Mouse (Mus musculus) heart, embryonic 12.5 days (tissue): Measurements from ENCODE around the gene C8g. TPM values are rescaled to one million over a fixed set of nuclear protein-coding genes. Genes with fewer than 3 reads are reported as not detected.
A peak's percentile ranks its signal among the peaks of the same experiment; 100 is the strongest.

Source experiments
- ATAC-seq: fragments of 200-750 bp; cut with Nextera tagmentation; 2 replicates; pipeline ENCODE4 v1.8.0; 2017; ENCODE audit warnings: moderate TSS enrichment, moderate library complexity; ENCODE audit not compliant: insufficient number of reproducible peaks, low FRiP score
- H3K27ac ChIP-seq: fragments of 300-500 bp; sonication (generic); 2 replicates; pipeline ENCODE4 v1.5.1; 2016; ENCODE audit warnings: mild to moderate bottlenecking, moderate library complexity; ENCODE audit not compliant: poor library complexity, severe bottlenecking
- H3K27me3 ChIP-seq: fragments of 300-500 bp; sonication (generic); replicated peaks from 2 replicates; pipeline ENCODE4 v1.6.1; 2016; ENCODE audit warnings: mild to moderate bottlenecking, moderate library complexity
- H3K36me3 ChIP-seq: fragments of 300-500 bp; sonication (generic); 2 replicates; pipeline ENCODE4 v1.6.1; 2016; ENCODE audit warnings: mild to moderate bottlenecking, moderate library complexity
- H3K4me1 ChIP-seq: fragments of 300-500 bp; sonication (generic); replicated peaks from 2 replicates; pipeline ENCODE4 v1.6.1; 2016; ENCODE audit warnings: mild to moderate bottlenecking
- H3K4me2 ChIP-seq: fragments of 300-500 bp; sonication (generic); 2 replicates; pipeline ENCODE4 v1.6.1; 2016; ENCODE audit warnings: mild to moderate bottlenecking, moderate library complexity
- H3K4me3 ChIP-seq: fragments of 300-500 bp; sonication (generic); 2 replicates; pipeline ENCODE4 v1.5.1; 2016; ENCODE audit warnings: mild to moderate bottlenecking
- H3K9ac ChIP-seq: fragments of 300-500 bp; sonication (generic); 2 replicates; pipeline ENCODE4 v1.6.1; 2016; ENCODE audit warnings: mild to moderate bottlenecking, moderate library complexity
- H3K9me3 ChIP-seq: fragments of 300-500 bp; sonication (generic); replicated peaks from 2 replicates; pipeline ENCODE4 v1.6.1; 2016; ENCODE audit warnings: mild to moderate bottlenecking, moderate library complexity
- WGBS: fragments of 180-500 bp; shearing (Covaris S2); methylation state at CpG from one replicate; pipeline ENCODE4 v1.1.7; 2016; 5-methylcytosine and 5-hydroxymethylcytosine counted together
- polyA plus RNA-seq: library from polyadenylated mRNA; unstranded; fragments of >200 nt; fragmentation: Nextera tagmentation; extraction: Ambion mirVana; gene quantifications from 2 replicates; pipeline ENCODE4 v1.2.1, GENCODE M21; 2016

The C8g gene
- polyA plus RNA-seq, 1 experiment from 2014 or later = 2.4 TPM

DNA sequence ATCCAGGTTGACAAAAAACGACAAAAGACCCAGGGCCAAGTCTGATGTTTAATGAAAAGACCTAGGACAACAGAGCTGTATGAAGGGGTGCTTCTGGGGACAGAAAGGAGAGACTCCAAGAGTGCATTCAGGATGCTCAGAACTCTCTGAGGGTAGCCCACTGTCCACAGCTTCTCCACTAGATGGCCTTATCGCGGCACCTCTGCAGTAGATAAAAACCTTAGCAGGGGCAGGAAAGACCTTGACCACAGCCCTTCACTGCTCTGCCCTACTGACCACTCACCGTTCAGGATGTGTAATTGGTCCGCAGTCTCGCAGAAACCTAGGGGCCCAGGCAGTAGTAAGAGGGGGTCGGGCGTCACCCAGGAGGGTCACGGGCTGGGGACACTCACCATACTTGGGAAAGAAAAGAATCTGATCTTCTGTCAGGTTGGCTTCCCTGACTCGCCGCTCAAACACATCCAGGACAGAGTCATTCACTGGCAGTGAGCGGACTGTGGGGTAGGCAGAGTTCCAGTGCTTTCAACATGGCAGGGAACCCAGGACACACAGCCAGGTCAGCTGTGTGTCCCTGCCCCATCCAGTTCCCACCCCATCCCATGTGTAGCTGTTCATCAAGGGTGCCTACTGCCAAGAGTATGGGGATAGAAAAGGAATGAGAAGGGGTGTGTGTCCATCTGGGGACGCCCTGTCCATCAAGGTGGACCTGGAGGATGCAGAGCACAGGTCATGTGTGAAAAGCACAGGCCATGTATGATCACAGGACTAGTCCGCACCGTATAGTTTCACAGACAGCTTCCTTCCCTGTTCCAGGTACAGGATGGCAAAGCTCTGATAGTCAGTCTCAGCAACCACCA lies 2.7 kb downstream of the C8g start:
- 62% methylated on average over 15 of the region's 15 CpGs for WGBS
- Histone ChIP-seq H3K9ac (no peak overlapping the region), H3K27me3 (no peaks in the 10 kb centered on the region)

DNA sequence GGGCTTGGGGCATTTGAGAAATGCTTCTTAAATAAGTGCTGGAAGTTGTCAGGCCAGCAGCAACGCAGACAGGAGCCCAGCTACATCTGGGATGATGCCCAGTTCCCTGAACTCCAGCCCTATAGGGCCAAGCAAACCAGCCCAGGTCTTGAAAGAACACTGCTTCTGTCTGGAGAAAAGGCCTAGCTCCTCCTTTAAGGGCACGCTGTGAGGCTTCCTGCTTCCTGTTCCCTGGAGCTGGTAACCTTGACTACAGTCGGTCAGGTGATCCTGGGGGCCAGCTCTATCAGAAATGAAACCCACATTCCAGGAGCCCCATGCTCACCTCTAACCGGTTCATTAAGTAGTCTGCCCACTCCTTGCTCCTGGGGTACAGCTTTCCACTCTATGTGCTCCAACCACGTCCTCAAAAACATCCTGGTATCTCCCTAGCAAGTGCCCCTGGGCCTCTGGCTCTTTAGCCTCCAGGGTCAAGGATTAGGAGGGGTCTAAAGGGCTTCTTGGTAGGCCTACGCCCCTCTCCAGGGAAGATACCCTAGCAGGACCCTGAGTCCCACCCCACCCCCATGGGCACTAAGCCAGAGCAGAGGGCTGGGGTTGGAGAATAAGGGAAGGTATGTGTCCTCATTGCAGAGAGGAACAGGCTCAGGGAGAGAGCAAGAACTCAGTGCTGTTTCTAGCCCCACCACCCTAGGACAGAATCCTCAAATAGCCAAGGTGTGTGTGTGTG lies 3.5 kb downstream of the C8g start:
- peaks cover 4% of the 10 kb centered on the region for H3K36me3 ChIP-seq
- no peak overlapping the region for H3K27ac ChIP-seq
- H3K4me2 ChIP-seq = no peak overlapping the region
- H3K4me3 ChIP-seq = no peak overlapping the region
- H3K4me1 ChIP-seq = peaks cover 22% of the 10 kb centered on the region
- 55% methylated on average over 6 of the region's 6 CpGs for WGBS
- H3K9ac ChIP-seq = peak overlapping the region; percentile 6; the same call in 1 of the 2 replicates
- H3K27me3 ChIP-seq = no peaks in the 10 kb centered on the region
- ATAC-seq = no peak
- no peaks in the 10 kb centered on the region for H3K9me3 ChIP-seq

More for the DNA sequence above, 2.7 kb downstream of the C8g start:
- no peak for ATAC-seq
- Histone ChIP-seq H3K9me3 (no peaks in the 10 kb centered on the region), H3K36me3 (peaks cover 12% of the 10 kb centered on the region), H3K27ac (no peak overlapping the region), H3K4me2 (no peak overlapping the region), H3K4me3 (no peak overlapping the region), H3K4me1 (peaks cover 22% of the 10 kb centered on the region)

DNA sequence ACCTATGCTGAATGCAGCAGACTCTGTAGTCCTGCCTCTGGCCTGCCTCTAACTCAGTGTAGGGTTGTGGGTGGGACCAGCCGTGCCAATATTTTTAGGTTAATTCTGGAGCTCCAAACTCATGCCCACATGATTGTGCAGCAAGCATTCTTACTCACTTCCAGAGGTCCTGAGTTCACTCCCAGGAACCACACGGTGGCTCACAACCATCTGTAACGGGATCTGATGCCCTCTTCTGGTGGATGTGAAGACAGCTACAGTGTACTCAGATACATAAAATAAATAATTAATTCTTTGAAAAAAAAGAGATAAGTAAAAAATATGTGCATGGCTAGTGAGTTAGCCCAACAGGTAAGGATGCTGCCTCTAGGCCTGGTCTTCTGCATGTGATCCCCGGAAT lies 5.1 kb downstream of the C8g start:
- Histone ChIP-seq H3K27me3 (no peaks in the 10 kb centered on the region; the same call in 1 of the 2 replicates), H3K27ac (no peak overlapping the region), H3K9ac (no peak overlapping the region), H3K4me1 (peaks cover 16% of the 10 kb centered on the region), H3K36me3 (no peaks in the 10 kb centered on the region), H3K9me3 (no peaks in the 10 kb centered on the region), H3K4me3 (no peak overlapping the region), H3K4me2 (no peak overlapping the region)
- ATAC-seq = no peak
- WGBS = 41% methylated on average over 4 of the region's 4 CpGs

DNA sequence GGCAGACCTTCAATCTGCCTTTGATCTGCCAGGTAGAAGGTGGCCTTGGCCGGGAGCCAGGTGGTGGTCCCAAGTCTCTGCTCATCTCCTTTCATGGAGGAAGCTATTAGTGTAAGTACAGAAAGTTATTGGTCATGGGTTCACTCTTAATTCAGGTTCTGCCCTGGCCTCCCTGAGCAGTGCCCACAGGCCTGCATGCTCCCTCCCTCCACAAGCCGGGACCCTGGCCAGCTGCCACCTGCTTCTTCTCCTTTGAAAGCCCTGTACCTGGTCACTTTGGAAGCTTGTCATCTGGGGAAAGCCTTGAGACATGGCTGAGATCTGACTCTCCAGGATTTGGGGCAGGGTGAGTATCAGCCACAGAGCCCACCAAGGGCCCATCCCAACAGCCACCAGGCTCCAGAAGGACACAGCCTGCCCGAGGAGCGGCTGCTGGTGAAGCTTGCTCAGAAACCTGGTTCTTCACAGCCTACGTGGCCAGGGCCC lies 8.0 kb downstream of the C8g start, which contains the start of gene Lcn12:
Lcn12 (minus strand) TSS at position 436 of the 486 bp plus-strand sequence.
- H3K9me3 ChIP-seq = no peaks in the 10 kb centered on the region
- H3K4me1 ChIP-seq = peaks cover 8% of the 10 kb centered on the region
- no peaks in the 10 kb centered on the region for H3K36me3 ChIP-seq
- peaks cover 11% of the 10 kb centered on the region; the same call in 1 of the 2 replicates for H3K27me3 ChIP-seq
- no peak within 1 kb of the TSS for H3K4me3 ChIP-seq
- H3K4me2 ChIP-seq = no peak within 1 kb of the TSS
- H3K9ac ChIP-seq = no peak within 1 kb of the TSS
- H3K27ac ChIP-seq = no peak within 1 kb of the TSS
- no peak for ATAC-seq
- 77% methylated on average over 5 of the region's 5 CpGs for WGBS

- ATAC-seq = no peak
- peaks cover 15% of the 10 kb centered on the region; the same call in 1 of the 2 replicates for H3K27me3 ChIP-seq
- 76% methylated on average over 5 of the region's 5 CpGs for WGBS
- no peak overlapping the region for H3K27ac ChIP-seq
- no peak overlapping the region for H3K9ac ChIP-seq
- peaks cover 3% of the 10 kb centered on the region for H3K4me1 ChIP-seq
- H3K4me3 ChIP-seq = no peak overlapping the region
- H3K9me3 ChIP-seq = no peaks in the 10 kb centered on the region
- H3K36me3 ChIP-seq = no peaks in the 10 kb centered on the region
- no peak overlapping the region for H3K4me2 ChIP-seq
Observed at GRCm38 (mm10) chr2:25492988-25493387, 8.5 kb downstream of the C8g start.

- WGBS = 69% methylated on average over 7 of the region's 7 CpGs
- Histone ChIP-seq H3K9ac (no peak overlapping the region), H3K4me2 (no peak overlapping the region), H3K4me3 (no peak overlapping the region), H3K36me3 (no peaks in the 10 kb centered on the region), H3K27ac (no peak overlapping the region), H3K9me3 (no peaks in the 10 kb centered on the region), H3K27me3 (peaks cover 21% of the 10 kb centered on the region; the same call in 1 of the 2 replicates), H3K4me1 (no peaks in the 10 kb centered on the region)
- no peak for ATAC-seq
Observed at GRCm38 (mm10) chr2:25488671-25489068, 12.8 kb downstream of the C8g start.

DNA sequence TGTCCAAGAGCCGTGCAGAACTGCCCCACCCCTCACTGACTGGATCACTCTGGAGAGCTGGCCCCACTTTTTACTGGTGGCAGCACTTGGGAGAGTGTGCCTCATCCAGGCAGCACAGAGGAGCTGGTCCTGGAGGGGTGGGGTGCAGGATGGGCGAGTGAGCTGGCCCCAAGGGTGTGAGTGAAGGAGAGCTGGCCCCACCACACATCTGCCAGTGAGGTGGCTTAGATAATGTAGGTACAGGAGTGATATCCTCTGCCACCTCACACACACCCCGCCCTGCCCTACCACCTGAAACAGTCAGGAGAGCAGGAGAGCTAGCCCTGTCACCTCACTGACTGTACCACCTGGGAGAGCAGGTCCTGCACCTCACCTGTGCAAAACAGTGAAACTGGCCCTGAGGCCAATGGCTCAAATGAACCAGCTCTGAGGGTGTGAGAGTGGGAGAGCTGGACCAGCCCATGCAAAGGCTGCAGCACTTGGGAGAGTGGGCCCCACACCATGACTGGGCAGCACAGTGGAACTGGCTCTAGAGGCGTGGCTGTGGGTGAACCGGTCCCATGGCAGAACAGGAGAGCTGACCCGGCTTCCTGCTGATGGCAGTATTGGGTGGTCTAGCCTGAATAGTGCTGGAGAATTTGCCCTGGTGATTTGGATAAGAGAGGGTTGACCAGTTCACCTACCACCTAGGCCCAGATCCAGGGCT lies 13.4 kb downstream of the C8g start:
- H3K9ac ChIP-seq = no peak overlapping the region
- 72% methylated on average over 6 of the region's 6 CpGs for WGBS
- no peaks in the 10 kb centered on the region for H3K9me3 ChIP-seq

DNA sequence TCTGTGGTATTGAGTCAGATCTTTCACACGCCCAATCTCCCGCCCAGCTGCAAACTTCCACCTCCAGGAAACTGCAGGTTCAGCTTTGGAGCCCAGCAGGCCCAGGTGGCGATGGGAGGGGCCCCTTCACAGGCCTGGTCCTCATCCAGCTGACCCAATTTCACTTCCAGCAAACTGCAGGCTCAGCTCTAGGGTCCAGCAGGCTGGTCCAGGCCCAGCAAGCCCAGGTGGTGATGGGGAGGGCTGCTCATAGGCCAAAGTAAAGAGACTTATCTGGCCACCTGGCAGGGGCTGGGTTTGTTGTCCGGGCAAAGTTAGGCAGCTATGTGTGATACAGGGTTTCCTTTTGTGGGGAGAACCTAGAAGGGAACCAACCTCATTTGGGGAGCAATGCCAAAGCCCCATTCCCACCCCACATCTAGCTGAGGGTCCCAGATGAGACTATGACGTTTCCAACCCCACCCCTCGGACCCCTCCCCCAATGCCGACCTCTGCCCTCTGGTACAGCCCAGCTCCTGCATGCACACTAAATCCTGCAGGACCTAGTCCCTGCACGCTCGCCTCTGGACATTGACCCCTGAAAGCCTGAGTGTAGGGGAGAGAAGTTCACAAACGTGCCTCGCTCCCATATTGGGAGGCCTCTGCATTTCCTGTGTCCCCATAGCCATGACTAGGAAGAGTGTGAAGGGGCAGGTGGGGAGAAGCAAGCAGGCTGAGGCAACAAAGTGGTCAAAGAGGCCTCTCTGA lies 16.4 kb downstream of the C8g start:
- Histone ChIP-seq H3K27ac (no peak overlapping the region), H3K9me3 (no peaks in the 10 kb centered on the region), H3K36me3 (no peaks in the 10 kb centered on the region), H3K4me3 (no peak overlapping the region), H3K4me1 (no peaks in the 10 kb centered on the region), H3K9ac (no peak overlapping the region), H3K27me3 (peaks cover 19% of the 10 kb centered on the region), H3K4me2 (no peak overlapping the region)
- ATAC-seq = no peak
- 71% methylated on average over 11 of the region's 11 CpGs for WGBS

More for the DNA sequence above, 13.4 kb downstream of the C8g start:
- Histone ChIP-seq H3K4me3 (no peak overlapping the region), H3K4me1 (no peaks in the 10 kb centered on the region), H3K36me3 (no peaks in the 10 kb centered on the region), H3K27ac (no peak overlapping the region), H3K4me2 (no peak overlapping the region), H3K27me3 (peaks cover 26% of the 10 kb centered on the region)
- peak; percentile 17; the same call in 1 of the 2 replicates for ATAC-seq

DNA sequence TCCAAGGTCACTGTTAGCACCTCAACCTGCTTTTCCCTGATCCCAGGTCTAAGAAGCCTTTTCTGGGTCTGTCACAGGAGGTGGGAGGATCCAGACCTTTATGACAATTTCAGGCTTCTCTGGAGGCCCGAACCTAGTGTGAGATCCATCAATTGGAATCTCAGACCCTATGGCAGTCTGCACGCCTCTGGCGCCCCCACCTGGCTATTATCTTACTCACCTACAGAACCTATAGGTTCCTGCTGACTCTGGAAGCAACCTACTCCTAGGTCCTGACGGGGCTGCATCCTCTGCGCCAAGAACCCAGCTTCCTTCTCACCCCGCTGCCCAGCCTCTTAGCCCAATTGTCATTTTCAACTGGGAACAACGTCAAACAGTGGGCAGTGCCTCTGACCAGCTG lies 18.6 kb downstream of the C8g start:
- ATAC-seq = no peak
- no peaks in the 10 kb centered on the region for H3K4me1 ChIP-seq
- 19% methylated on average over 7 of the region's 7 CpGs for WGBS

DNA sequence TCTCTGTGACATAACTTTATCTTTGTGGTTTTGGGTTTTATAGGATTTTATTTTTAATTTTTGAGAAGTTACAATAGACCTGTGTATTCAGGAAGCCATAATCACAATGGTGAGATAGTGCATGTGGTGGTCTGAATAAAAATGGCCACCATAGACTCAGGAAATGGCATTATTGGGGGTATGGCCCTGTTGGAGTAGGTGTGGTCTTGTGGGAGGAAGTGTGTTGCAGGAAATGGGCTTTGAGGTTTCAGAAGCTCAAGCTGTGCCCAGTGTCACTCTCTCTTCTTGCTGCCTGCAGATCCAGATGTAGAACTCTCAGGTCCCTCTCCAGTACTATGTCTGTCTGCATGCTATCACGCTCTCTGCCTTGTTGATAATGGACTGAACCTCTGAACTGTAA lies 21.0 kb downstream of the C8g start:
- WGBS = 73% methylated on average over 1 of the region's 1 CpGs
- Histone ChIP-seq H3K9me3 (no peaks in the 10 kb centered on the region), H3K4me1 (no peaks in the 10 kb centered on the region), H3K9ac (no peak overlapping the region), H3K4me3 (no peak overlapping the region), H3K27ac (no peak overlapping the region), H3K4me2 (no peak overlapping the region), H3K36me3 (no peaks in the 10 kb centered on the region), H3K27me3 (peaks cover 27% of the 10 kb centered on the region)
- no peak for ATAC-seq

More for the DNA sequence above, 18.6 kb downstream of the C8g start:
- H3K9me3 ChIP-seq = no peaks in the 10 kb centered on the region
- no peak overlapping the region for H3K4me2 ChIP-seq
- H3K36me3 ChIP-seq = no peaks in the 10 kb centered on the region
- H3K9ac ChIP-seq = no peak overlapping the region
- no peak overlapping the region for H3K27ac ChIP-seq
- H3K27me3 ChIP-seq = peaks cover 20% of the 10 kb centered on the region
- no peak overlapping the region for H3K4me3 ChIP-seq
